Mouse (Mus musculus) testis, postnatal 10 days (tissue): ENCODE results near the gene Zfp740.
"Not testable (repeated sequence)": the region's sequence is repeated elsewhere in the genome, so short reads cannot be mapped to it uniquely, and the experiment has no call there.

Experiments
- DNase-seq: peaks from one replicate; pipeline ENCODE4 v3.0.0; 2021; ENCODE audit warnings: low spot score

Zfp740 gene

DNA sequence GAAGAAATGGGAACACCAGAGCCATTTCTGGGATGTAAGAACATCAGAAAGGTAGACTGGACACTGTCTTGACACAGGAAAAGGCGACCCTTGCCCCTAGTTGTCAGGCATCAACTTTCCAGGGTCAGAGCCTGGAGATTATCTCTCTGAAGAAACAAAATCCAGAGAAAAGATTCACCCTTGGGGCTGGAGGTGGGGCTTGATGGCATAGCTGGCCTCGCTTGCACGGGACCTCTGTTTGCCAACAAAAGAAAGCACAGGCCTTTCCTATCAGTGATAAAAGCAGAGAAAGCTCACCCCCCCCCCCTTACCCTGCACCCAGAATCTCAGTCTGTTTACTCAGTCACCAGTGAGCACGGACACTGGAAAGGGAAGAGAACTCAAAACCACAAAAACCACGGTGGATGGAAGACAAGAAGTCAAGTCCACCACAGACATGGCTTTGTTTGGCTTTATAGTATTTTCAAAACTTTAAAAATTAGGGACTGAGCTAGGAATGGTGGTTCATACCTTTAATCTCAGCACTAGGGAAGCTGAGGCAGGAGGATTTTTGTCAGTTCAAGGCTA lies 10.1 kb upstream of the Zfp740 start:
- no peak for DNase-seq

DNA sequence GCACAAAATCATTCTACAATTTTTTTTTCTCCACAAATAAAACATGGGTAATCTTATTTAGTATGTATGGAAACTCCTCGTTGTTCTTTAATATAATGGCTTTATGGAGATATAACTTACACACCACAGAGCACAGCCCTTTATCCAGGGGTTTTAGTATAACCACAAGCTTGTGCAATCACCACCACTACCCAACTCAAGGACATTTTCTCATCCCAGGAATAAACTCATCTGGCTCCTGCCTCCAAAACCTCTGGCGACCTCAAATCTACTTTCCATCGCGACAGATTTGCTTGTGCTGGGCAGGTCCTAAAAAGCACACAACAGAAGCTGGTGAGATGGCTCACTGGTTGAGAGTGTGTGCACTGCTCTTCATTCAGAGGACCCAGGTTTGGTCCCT lies 9.4 kb upstream of the Zfp740 start:
- DNase-seq = no peak

DNA sequence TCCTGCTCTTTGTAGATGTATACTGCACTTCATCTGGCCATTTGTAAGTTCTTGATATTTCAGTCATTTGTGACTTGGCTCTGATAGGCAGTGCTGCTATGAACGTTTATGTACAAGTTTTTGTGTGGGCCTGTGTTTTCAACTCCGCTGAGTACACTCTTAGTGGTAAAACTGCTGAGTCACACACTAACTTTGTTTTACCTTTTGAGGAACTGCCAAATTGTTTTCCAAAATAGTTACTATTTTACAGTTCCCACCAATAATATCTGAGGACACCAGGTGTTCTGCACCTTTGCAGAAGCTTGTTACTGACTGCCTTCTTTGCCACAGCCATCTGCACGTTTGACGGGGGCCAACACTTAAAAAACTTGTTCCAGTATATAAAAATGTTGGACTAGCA lies 8.6 kb upstream of the Zfp740 start:
- no peak for DNase-seq

DNA sequence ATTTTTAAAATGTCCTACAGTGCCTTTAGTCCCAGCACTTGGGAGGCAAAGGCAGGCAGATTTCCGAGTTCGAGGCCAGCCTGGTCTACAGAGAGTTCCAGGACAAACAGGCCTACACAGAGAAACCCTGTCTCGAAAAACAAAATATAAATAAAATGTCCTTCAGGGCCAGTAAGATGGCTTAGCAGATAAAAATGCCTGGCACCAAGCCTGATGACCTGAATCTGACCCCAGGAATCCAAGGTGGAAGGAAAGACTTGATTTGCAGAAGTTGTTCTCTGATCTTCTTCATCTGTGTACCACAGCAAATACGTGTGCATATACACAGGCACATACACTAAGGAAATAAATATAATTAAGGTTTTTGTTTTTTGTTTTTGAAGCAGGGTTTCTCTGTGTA lies 7.7 kb upstream of the Zfp740 start:
- DNase-seq = no peak

DNA sequence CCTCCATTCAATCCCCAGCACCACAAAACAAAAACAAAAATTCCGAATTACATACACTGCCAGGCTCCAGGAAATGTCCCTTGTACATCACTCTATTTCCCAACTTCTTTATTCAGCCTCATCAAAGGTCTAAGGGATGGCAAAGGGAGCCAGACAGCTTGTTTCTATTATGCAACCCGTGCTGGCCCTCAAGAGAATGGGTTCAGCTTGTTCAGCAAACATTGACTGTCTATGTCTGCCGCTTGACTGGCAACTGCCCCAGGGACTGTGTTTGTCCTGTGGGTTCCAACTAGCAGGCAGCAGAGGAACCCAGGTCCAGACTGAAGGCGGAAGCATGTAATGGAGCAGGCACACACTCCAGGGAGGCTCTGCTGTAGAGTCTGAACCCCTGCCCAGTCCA lies 4.2 kb upstream of the Zfp740 start:
- DNase-seq = no peak

DNA sequence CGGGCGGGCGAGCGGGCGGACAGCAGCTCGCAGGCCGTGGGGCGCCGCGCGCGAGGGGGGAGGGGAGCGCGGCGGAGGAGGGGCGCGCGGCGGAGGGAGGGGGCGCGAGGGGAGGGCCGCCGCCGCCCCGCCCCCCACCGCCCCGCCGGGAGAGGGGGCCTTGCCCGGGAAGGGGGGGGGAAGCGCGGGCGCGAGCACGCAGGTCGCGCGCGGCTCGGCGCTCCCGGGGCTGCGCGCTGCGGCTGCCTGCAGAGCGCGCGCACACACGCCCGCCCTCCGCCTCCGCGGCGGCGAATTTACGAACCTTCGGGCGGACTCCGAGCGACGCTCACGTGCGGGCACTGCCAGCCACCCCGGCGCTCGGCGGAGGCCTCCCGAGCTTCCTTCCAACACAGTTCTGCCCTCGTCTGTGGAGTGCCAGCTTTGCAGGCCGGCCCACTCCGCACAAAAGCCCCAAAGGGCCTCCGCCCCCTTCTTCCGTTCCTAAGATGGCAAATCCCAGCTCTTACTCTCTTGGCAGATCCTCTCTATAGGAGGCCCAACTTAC lies 859 bp downstream of the Zfp740 start:
- DNase-seq = peak; percentile 84

DNA sequence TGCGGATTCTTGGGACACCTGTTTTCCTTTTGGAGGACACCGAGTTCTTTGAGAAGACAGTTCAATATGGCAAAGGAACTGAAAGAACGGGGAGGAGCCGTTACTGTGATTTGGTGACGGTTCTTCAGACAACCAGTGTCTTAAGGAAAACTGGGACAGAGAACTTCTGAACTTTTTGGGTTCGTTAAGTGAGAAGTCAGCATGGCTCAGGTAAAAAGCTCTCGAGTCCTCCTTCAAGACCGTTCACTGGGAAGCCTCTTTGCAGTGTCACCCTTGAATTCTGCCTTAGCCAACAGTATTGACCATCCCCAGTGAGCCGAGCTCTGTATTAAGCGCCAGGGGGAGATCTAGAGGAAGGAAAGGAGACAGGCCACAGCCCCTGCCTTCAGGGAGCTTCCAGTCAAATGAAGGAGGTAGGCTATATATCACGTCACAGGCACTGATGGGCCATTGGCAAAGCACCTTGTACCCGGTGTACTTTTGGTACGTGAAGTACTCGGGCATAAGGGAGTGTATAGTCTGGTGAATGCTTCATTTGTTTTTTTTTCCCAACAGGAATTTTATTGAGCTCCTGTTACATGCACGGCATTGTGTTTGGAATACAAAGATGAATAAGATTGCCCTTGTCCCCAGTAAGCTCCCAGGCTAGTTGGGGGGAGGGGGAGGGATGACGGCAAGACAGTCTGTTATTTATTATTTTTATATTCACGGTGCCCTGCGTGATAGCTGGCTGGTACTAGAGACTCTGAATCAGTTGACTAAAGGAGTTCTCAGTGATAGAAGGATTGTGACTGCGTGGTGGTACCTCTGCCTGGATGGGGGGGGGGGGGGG lies 1.8 kb downstream of the Zfp740 start, which contains the start of gene Csad:
Gene Csad, minus strand, starts transcription at position 51 of the 832 bp plus-strand sequence.
- no peak for DNase-seq

DNA sequence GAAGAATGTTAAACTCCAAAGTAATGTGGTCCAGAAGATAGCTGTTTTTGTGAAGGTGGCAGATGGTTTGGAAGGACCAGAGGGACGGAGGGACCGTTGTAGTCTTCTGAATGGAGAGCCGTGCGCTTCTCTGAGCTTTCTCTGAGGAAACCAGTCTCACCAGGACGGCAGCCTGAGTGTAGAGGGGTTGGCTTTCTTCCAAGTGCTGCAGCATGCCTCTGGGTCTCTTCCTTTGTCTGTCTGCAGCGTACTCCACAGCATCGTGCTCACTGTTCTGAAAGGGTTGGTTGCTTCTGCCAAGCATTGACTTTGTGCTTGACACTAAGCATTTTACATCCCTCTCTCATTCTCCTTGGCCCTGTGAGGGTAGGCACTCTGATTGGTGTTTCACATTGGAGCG lies 2.7 kb downstream of the Zfp740 start:
- DNase-seq = no peak

DNA sequence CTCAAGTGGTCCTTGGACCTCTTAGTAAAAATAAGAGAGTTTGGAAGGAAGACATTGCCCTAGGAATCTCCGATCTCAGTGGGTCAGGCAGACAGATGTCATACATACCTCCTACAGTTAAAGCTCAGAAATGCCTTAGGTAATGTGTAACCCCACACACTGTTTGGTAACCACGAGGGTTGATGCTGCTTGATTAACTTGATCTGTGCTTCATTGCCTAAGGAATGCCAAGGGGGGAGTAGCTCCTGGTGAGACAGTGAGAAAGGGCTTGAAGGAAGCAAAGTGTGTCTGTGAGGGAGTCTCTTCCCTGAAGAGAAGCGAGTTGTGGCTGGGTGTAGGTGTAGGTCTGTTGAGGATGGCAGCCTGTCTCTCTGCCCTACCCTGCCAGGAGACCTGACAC lies 4.3 kb downstream of the Zfp740 start:
- DNase-seq = no peak

DNA sequence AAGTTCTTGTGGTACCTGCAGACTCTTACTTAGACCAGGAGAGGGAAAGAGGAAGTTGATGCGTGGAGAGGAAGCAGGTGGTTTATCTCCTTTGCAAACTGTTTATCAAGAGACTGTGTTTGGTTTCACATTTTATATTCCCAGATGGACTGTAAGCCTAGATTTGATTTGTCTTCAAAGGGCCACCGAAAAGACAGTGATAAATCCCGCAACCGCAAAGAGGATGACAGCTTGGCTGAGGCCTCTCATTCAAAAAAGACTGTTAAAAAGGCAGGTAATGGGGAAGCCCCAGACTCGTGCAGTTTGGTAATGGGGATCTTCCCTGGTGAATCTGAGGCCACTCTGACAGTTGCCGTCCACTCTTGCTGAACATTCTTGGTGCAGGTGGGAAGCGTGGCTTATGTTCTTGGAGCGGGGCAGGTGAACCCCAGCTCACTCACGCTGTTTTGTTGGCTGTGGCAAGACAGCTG lies 5.1 kb downstream of the Zfp740 start:
- no peak for DNase-seq

DNA sequence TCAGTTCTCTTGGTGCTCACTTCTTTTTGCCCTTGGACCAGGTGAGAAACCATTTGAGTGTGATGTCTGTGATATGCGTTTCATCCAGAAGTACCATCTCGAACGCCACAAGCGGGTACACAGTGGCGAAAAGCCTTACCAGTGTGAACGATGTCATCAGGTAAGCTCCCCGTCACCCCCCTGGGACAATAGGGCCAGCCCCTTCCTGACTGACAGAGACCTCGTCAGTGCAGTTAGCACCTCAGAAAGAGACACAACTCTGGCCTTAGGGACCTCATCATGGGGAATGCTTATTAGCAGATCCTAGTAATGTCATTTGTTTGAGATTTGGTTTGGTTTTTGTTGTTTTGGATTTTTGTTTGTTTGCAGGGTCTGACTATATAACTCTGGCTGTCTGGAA lies 6.1 kb downstream of the Zfp740 start:
- no peak for DNase-seq

DNA sequence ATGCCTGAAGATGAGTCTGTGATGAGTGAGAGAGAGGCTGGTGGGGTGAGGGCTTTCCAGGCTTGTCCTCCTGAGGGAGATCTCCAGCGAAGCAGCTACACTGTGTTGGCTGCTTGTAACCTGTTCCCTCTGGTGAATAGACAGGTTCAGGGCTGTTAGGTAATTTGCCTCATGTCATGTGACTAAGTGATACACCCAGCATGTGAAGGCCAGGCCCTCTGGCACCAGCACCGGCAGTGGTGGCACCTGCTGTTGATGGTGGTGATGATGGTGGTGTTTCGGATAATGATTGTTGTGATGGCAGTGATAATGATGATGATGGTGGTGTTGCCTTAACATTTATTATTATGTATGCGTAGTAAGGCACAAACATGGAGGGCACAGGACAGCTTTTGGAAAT lies 7.8 kb downstream of the Zfp740 start:
- no peak for DNase-seq

DNA sequence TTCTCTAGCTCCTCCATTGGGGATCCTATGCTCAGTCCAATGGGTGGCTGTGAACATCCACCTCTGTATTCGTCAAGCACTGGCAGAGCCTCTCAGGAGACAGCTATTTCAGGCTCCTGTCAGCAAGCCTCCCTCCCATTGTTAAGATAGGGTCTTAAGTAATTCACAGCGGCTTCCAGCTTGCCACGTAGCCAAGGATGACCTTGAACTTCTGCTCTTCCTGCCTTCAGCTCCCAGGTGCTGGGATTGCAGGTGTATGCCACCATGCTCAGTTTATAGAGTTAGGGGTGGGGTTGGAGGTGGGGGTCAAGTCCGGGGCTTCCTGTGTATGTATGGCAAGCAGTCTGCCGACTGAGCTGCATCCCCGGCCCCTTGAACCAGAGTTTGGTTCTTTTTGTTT lies 8.8 kb downstream of the Zfp740 start:
- no peak for DNase-seq

DNA sequence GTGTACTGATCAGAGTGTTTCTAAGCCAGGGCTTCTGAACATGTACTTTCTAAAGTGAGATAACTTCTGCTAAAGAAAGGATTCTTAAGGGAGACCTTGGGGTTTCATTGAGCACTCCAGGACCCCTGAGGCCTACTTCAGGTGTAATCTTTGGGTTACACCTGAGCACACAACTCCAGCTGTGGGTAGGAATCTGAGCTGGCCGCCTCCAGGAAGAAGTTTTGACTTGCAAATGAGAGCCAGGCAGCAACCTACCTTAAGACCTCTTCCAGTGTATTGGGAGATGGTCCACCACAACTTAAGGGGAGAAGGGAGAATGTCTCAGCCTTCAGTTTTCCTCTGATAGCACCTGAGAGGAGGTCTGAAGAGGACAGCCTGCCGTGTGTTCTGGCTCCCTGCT lies 11.1 kb downstream of the Zfp740 start:
- DNase-seq = no peak

DNA sequence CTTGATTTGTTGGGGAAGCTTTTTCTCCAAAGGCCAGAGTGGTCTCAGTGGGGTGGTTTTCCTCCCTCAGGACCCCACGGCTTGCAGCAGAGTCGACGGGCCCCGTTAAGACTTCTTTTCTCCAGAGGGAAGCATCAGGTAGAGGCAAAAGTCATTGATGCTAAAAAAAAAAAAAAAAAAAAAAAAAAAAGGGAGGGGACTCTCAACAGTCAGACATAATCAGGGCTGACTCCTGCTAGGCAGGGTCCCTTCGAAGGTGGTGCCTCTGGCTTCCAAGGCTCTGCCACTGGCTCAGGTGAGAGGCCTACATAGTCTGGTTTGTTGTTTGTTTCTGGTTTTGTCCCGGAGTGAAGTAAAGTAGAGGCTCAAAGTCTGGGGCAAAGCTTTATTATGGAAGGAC lies 12.6 kb downstream of the Zfp740 start:
- no peak for DNase-seq

DNA sequence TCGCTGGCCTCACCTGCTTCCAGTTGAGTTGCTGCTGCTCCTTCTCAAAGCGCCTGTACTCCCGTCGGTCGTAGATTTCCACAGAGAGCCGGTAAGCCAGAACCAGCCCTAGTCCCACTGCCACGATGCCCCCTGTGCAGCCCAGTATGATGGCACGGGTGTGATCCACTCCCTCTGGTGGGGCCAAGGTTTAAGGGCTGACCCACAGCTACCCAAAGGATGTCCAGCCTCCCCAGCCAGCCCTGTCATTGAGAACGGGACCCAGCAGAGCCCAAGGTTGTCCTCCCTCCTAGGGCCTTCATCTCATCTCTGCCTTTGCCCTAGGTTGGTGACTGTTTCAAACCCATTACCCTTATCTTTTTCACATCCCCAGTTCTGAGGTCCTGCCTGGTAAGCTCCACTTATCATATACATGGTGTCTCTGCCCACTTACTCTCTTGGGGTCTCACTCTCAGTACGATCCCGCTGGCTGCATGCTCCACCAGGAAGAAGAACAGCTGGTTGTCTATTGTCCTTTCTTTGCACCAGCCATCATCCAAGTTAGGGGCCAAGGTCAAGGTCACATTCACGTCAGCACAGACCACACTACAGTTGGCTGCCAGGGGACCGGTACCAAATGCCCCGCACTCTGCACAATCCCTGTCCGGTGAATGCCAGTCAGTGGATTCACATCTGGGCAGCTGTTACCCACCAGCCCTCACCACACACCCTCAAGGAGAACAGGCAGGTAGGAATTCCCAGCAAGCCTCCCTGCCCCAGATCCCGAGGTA lies 13.6 kb downstream of the Zfp740 start:
- DNase-seq = peak; percentile 52

DNA sequence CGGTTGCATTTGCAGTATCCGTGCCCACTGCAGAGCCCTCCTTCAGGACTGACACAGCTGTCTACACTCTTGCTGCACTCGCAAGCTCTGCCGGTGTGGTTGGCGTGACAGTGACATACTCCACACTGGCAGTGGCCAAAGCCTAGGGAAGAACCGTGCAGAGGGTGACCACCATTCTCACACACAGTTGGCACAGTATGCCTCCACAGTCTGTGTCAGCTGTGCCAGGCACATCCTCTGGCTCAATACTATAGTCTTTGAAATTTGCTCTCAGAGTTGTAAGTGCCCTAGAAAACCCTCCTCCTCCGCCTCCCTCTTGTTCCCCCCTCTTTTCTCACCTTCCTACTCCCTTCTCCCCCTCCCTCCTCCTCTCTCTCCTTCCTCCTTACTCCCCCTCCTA lies 14.3 kb downstream of the Zfp740 start:
- no peak for DNase-seq

DNA sequence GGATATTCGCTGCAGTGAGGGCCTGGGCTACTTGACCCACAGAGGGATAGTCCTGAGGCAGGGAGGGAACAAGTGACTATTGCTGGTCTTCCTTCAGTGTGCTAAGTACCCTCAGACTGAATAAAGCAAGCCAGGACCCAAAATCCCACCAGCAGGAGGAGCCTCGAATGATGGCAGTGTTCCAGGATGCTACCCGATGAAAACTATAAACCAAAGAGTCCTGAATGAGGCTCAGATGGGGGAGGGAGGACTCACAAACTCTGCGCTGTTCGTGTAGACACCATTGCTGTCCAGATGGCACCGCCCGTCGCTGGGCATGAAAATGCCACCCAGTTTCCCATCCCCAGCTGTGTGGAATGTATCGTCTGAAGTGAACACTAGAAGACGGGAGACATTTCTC lies 19.3 kb downstream of the Zfp740 start:
- peak; percentile 50 for DNase-seq

DNA sequence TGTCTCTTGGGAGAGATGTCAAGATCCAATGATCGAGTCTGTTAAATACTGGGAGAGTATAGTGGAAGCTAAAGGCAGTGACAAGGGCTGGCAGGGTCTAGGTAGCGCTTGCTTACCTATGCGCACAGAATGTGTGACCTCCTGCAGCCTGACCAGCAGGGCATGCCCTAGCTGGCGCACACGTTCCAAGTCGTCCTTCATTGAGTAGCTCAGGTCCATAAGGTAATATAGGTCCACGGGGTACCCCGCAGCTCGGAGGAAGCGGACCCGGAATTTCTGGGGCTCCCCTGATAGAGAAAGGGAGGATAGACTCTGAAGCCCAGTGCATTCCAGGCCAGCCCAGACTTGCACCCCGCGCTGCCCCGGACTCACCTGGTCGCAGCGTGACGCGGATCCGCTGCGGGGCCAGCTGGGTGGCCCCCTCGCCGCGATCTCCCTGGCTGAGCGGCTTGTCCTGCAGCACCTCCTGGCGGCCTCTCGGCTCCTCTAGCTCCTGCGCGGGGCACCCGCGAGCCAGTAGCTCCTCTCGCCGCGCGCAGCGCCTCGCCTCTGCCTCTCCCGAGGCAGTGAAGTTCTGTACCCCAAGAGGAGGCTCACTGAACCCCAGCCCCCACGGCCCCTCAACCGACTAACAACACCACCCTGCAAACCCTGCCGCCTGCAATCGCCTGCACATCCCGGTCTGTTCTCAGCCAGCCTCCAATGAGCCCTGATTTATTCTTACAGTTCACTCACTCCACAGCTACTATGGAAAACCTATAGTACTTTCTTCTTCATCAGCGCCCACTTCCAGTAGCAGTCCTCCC lies 21.3 kb downstream of the Zfp740 start:
- peak; percentile 90 for DNase-seq

DNA sequence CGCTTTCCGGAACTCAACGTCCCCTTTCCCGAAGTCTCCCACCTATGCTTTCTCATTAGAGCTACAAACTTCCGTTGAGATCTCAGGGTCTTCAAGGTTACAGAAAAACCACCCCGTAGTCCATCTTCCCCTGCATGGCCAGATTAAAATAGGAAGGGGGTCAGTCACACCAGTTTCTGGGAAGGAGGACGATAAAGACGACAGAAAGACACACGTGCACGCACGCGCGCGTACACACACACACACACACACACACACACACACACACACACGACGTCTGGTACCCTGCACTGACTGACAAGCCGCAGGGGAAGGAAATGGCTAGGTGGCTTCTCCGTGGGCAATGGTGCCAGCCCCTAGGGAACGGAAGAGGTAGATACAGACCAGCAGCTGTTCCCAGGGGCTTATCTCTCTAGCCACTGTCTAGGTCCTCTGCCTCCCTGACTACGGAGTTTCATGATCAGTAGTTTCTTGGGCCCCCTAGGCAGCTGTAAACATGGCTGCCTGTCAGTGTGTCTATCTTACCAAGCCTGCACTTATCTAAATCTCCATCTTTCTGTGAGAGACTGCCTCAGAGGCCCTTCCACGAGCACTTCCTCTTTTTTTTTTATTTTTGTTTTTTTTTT lies 22.1 kb downstream of the Zfp740 start:
- DNase-seq = no peak

DNA sequence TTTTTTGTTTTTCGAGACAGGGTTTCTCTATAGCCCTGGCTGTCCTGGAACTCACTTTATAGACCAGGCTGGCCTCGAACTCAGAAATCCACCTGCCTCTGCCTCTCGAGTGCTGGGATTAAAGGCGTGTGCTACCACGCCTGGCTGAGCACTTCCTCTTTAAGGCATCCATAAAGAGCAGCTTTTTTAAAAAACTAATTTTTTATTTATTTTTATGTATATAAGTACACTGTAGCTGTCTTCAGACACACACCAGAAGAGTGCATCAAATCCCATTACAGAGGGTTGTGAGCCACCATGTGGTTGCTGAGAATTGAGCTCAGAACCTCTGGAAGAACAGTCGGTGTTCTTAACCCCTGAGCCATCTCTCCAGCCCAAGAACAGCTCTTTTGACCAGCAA lies 22.6 kb downstream of the Zfp740 start:
- DNase-seq = not testable (repeated sequence)
